Mouse (Mus musculus): ENCODE results near the gene Cebpa.
A peak's percentile ranks its signal among the peaks of the same experiment; 100 is the strongest.

Cebpa gene

DNA sequence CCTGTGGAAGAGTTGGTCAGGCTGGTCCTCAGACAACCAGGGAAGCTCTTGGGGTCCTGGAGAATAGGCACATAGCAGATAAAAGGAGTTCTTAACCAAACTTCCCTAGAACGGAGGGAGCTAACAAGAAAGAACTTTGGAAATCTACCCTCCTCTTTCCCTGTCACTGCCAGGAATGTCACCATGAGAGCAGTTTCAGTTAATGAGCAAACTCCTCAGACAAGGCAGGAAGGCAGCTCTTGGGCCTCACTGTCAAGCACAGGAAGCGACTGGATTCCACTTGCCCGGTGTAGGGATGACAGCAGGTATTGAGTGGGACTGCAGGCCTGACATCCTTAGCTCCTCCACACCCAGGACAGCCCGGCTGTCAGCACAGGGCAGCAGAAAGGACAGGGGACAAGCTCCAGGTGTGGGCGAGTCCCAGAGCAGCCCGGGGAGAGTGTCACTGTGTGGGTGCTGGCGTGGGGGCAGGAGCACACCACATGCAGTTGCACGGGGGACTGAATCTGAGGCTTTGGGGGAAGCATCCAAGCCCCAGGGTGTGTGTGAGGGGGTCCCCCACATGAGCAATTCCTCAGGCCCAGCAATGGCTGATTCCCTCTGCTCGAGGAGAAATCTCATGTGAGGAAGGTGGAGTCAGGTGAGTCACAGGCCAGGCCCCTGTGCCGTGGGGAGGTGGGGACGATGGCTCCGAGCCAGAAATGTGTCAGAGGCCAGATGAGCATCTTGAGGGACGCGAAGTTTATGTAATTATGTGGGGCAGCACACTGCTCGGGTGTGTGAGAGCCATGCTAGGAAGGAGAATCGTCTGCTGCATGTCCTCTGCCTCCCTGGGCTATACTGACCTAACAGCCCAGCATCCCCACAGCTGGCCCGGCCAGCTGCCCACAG is 9.8 kb downstream of the Cebpa start:
- Histone ChIP-seq H3K27me3 (ENCODE audit: insufficient read depth, low read length) (peaks cover 57% of the 10 kb centered on the region), H3K9me3 (ENCODE audit: low read length) (0 out of 2 replicates have a peak, but pooled peaks cover 4% of the 10 kb centered on the region), H3K4me1 (replicated peaks; ENCODE audit: low read depth, low read length) (0 out of 2 replicates have a peak, but pooled peaks cover 3% of the 10 kb centered on the region), H3K36me3 (ENCODE audit: insufficient read depth, low read length) (no peaks in the 10 kb centered on the region), H3K4me3 (replicated peaks; ENCODE audit: low read length) (no peak overlapping the region)
- TF ChIP-seq NANOG (IDR thresholded peaks at IDR 0.05; ENCODE audit: borderline replicate concordance, low read length) (no peak), POU5F1 (IDR thresholded peaks at IDR 0.05; ENCODE audit: borderline replicate concordance, low read length) (no peak), CTCF (conservative IDR thresholded peaks at IDR 0.05; ENCODE audit: low read length) (no peak)

DNA sequence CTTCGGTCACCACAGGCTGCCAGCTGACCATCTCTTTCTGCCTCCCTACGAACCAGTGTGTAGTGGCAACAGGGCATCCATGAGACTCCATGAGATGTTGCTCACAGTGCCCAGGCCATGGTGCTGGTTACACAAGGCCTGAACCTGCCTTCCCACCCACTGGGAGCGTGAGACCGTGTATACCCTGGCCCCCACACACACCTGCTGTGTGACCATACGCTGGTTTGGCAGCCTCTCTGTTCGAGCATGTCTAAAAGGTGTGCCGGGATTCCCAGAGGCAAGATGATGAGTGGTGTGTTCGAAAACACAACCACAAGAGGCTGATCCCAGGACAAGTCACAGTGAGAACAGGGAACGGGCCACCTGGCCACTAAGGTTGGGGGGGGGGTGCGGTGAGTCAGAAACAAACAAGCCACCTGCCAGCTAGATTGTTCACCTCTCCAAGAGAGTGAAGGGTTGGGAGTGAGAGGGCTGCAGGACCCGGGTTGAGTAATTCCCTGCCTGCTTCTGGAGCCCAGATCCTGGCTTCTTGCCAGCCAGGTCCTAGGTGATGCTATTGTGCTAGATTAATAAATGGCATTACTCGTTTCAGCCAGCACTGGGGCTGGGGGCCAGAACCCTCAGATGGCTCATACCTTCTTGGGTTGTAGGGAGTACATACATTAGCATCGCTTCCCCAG is 11.1 kb downstream of the Cebpa start:
- no peak overlapping the region for H3K4me3 ChIP-seq (replicated peaks; ENCODE audit: low read length)
- no peaks in the 10 kb centered on the region for H3K36me3 ChIP-seq (ENCODE audit: insufficient read depth, low read length)
- TF ChIP-seq NANOG (IDR thresholded peaks at IDR 0.05; ENCODE audit: borderline replicate concordance, low read length): no peak
- no peak for TF ChIP-seq CTCF (conservative IDR thresholded peaks at IDR 0.05; ENCODE audit: low read length)
- no peak for TF ChIP-seq POU5F1 (IDR thresholded peaks at IDR 0.05; ENCODE audit: borderline replicate concordance, low read length)
- H3K4me1 ChIP-seq (replicated peaks; ENCODE audit: low read depth, low read length): peaks cover 11% of the 10 kb centered on the region
- H3K9me3 ChIP-seq (ENCODE audit: low read length): 0 out of 2 replicates have a peak, but pooled peaks cover 4% of the 10 kb centered on the region
- peaks cover 46% of the 10 kb centered on the region for H3K27me3 ChIP-seq (ENCODE audit: insufficient read depth, low read length)

DNA sequence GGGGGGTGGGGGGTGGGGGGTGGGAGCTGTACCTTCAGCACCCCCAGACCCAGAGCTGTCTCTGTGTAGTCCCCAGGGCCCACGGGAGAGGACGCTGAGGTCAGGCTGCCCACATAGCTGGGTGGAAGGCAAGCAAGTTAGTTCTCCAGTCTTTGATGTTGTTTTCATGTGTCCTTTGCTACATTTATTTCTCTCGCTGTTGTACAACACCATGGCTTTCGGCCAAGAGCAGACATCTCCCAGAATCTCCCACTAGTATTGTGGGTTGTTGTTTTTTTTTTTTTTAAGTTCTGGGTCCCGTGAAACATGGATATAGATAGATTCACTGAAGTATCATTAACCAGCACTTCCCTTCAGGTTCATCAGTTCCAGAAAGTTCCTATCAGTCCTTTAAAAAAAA is 11.8 kb downstream of the Cebpa start:
- H3K4me3 ChIP-seq (replicated peaks; ENCODE audit: low read length): no peak overlapping the region
- H3K9me3 ChIP-seq (ENCODE audit: low read length): 0 out of 2 replicates have a peak, but pooled peaks cover 4% of the 10 kb centered on the region
- peaks cover 18% of the 10 kb centered on the region for H3K4me1 ChIP-seq (replicated peaks; ENCODE audit: low read depth, low read length)
- TF ChIP-seq CTCF (conservative IDR thresholded peaks at IDR 0.05; ENCODE audit: low read length) (no peak), NANOG (IDR thresholded peaks at IDR 0.05; ENCODE audit: borderline replicate concordance, low read length) (no peak), POU5F1 (IDR thresholded peaks at IDR 0.05; ENCODE audit: borderline replicate concordance, low read length) (no peak)
- H3K27me3 ChIP-seq (ENCODE audit: insufficient read depth, low read length): peaks cover 43% of the 10 kb centered on the region
- no peaks in the 10 kb centered on the region for H3K36me3 ChIP-seq (ENCODE audit: insufficient read depth, low read length)

DNA sequence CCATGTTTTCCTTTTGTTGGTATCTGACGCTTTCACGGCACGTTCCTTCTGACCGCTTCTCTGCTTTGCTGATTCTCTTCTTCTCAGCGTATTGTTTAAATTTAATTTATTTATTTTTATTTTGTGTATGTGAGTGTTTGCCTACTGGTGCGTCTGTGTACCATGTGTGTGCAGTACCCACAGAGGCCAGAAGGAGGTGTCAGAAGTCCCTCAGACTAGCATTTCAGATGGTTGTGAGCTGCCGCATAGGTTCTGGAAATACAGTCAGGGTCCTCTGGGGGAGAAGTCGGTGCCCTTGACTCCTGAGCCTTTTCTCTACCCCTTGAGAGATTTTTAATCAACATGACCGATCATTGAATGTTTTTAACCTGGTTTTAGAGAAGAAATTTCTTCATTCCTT is 12.5 kb downstream of the Cebpa start:
- TF ChIP-seq CTCF (conservative IDR thresholded peaks at IDR 0.05; ENCODE audit: low read length) (peak; percentile 56), NANOG (IDR thresholded peaks at IDR 0.05; ENCODE audit: borderline replicate concordance, low read length) (no peak)
- no peak overlapping the region for H3K4me3 ChIP-seq (replicated peaks; ENCODE audit: low read length)
- 0 out of 2 replicates have a peak, but pooled peaks cover 4% of the 10 kb centered on the region for H3K9me3 ChIP-seq (ENCODE audit: low read length)
- H3K36me3 ChIP-seq (ENCODE audit: insufficient read depth, low read length): no peaks in the 10 kb centered on the region
- peaks cover 22% of the 10 kb centered on the region for H3K4me1 ChIP-seq (replicated peaks; ENCODE audit: low read depth, low read length)
- peaks cover 42% of the 10 kb centered on the region for H3K27me3 ChIP-seq (ENCODE audit: insufficient read depth, low read length)

DNA sequence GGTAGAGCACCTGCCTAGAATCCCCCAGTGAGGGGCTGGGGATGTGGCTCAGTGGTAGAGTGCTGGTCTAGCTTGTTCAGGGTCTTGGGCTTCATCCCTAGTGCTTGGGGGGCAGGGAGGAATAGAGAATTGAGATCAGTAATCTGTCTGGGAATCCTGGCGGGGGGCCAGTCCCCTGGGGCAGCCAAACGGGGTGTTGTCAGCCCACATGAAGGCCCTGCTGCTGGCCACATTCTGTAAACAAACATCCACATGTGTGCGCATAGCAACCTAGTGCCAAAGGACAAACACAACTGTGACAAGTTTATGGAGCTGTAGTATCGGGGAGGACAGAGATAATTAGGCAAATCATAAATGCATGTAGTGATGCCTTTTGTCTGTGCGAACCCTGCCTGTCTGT is 15.5 kb downstream of the Cebpa start:
- TF ChIP-seq CTCF (conservative IDR thresholded peaks at IDR 0.05; ENCODE audit: low read length) (no peak), POU5F1 (IDR thresholded peaks at IDR 0.05; ENCODE audit: borderline replicate concordance, low read length) (no peak), NANOG (IDR thresholded peaks at IDR 0.05; ENCODE audit: borderline replicate concordance, low read length) (no peak)
- 0 out of 2 replicates have a peak, but pooled peaks cover 4% of the 10 kb centered on the region for H3K9me3 ChIP-seq (ENCODE audit: low read length)
- peaks cover 33% of the 10 kb centered on the region for H3K27me3 ChIP-seq (ENCODE audit: insufficient read depth, low read length)
- no peak overlapping the region for H3K4me3 ChIP-seq (replicated peaks; ENCODE audit: low read length)
- H3K4me1 ChIP-seq (replicated peaks; ENCODE audit: low read depth, low read length): peaks cover 29% of the 10 kb centered on the region
- H3K36me3 ChIP-seq (ENCODE audit: insufficient read depth, low read length): no peaks in the 10 kb centered on the region

DNA sequence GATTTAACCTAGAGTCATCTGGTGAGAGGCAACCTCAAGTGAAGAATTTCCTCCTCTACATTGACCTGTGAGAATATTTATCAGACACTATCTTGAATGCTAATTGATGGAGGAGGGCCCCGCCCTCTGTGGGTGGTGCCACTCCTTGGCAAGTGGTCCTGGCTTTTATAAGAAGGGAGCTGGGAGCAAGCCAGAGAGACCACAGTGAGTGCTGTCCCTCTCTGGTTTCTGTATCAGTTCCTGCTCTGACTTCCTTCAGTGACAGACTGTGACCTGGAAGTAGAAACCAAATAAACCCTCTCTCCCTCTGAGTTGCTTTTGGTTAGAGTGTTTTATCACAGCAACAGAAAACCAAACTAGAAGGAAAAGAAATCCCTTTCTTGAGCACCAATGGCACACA is 18.4 kb downstream of the Cebpa start:
- no peaks in the 10 kb centered on the region for H3K9me3 ChIP-seq (ENCODE audit: low read length)
- TF ChIP-seq CTCF (conservative IDR thresholded peaks at IDR 0.05; ENCODE audit: low read length) (no peak), POU5F1 (IDR thresholded peaks at IDR 0.05; ENCODE audit: borderline replicate concordance, low read length) (no peak), NANOG (IDR thresholded peaks at IDR 0.05; ENCODE audit: borderline replicate concordance, low read length) (no peak)
- peaks cover 48% of the 10 kb centered on the region for H3K27me3 ChIP-seq (ENCODE audit: insufficient read depth, low read length)

DNA sequence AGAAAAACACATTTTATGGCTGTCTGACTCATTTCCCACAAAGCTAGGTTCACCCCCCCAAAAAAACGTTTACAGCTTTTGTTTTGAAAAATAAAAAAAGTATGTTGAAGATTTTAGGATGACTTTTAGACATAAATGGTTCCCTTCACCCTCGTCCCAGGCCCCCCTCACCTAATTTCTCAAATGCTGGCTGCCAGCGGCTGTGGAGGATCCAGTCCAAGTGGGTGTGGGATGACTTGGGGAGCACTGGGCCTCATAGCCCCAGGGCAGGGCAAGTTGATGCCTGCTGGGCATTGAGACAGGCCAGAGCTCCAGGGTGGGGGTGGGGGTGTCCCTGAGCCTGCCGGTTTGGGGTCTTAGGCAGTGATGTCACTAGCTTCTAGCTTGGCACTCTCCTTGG is 19.4 kb downstream of the Cebpa start:
- Histone ChIP-seq H3K36me3 (ENCODE audit: insufficient read depth, low read length) (no peaks in the 10 kb centered on the region), H3K4me3 (replicated peaks; ENCODE audit: low read length) (no peak overlapping the region), H3K9me3 (ENCODE audit: low read length) (no peaks in the 10 kb centered on the region), H3K27me3 (ENCODE audit: insufficient read depth, low read length) (peaks cover 48% of the 10 kb centered on the region), H3K4me1 (replicated peaks; ENCODE audit: low read depth, low read length) (peaks cover 55% of the 10 kb centered on the region)
- TF ChIP-seq POU5F1 (IDR thresholded peaks at IDR 0.05; ENCODE audit: borderline replicate concordance, low read length) (no peak), CTCF (conservative IDR thresholded peaks at IDR 0.05; ENCODE audit: low read length) (no peak), NANOG (IDR thresholded peaks at IDR 0.05; ENCODE audit: borderline replicate concordance, low read length) (no peak)

More for the DNA sequence above, 18.4 kb downstream of the Cebpa start:
- no peaks in the 10 kb centered on the region for H3K36me3 ChIP-seq (ENCODE audit: insufficient read depth, low read length)
- peaks cover 48% of the 10 kb centered on the region for H3K4me1 ChIP-seq (replicated peaks; ENCODE audit: low read depth, low read length)
- no peak overlapping the region for H3K4me3 ChIP-seq (replicated peaks; ENCODE audit: low read length)

DNA sequence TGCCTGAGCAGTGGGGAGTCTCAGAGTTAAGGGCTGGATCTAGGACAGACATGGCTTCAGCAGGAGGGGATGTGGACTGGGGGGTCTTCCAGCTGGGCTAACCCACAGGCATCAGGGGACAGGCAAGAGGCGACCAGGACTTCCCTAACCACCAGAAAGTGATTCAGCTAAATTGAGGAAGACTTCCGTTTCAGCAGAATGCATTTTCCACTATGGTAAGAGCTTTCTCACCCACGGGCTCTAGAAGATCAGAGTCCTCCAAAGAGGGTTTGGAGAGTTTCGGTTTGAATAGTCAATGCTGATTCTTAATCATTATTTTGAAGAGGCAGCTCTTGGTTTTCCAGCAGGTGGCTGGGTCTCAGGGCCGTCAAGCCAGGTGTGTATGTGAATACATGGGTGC is 20.8 kb downstream of the Cebpa start:
- Histone ChIP-seq H3K9me3 (ENCODE audit: low read length) (no peaks in the 10 kb centered on the region), H3K4me1 (replicated peaks; ENCODE audit: low read depth, low read length) (peaks cover 50% of the 10 kb centered on the region), H3K27me3 (ENCODE audit: insufficient read depth, low read length) (peaks cover 52% of the 10 kb centered on the region), H3K36me3 (ENCODE audit: insufficient read depth, low read length) (no peaks in the 10 kb centered on the region), H3K4me3 (replicated peaks; ENCODE audit: low read length) (no peak overlapping the region)
- TF ChIP-seq CTCF (conservative IDR thresholded peaks at IDR 0.05; ENCODE audit: low read length) (no peak), NANOG (IDR thresholded peaks at IDR 0.05; ENCODE audit: borderline replicate concordance, low read length) (no peak), POU5F1 (IDR thresholded peaks at IDR 0.05; ENCODE audit: borderline replicate concordance, low read length) (no peak)

Measured in E14TG2a.4 (cell line).